9 mouse cellular contexts compared by ENCODE assay signal in genomic region chr1:59434071-59434470, GRCm38 (mm10). TPM values are rescaled to one million over a fixed set of nuclear protein-coding genes. Genes with fewer than 3 reads are reported as not detected.
DNase-seq lines count a peak whose midpoint lies in the region; ATAC-seq lines count a peak whose summit lies in the region.
"Had no signal": no experiment of that assay in that cellular context is flagged by ENCODE, and none has a peak within 500 bp of the region (broad histone marks: within the 10 kb centered on the region; RNA-seq: fewer than 3 reads in every experiment).

No protein-coding gene starts in this region.

- WGBS in midbrain, embryonic 15.5 days = 52% methylated on average over 3 of the region's 3 CpGs

- intact Hi-C loops in left cerebral cortex, postnatal 4 days (cut with DNase I) = no loop called here
- intact Hi-C loops in left cerebral cortex, postnatal 36 days (cut with DNase I) = no loop called here
- intact Hi-C loops in heart, postnatal 36 days (cut with DNase I) = no loop called here
- intact Hi-C loops in left cerebral cortex, postnatal 10 days (cut with DNase I) = no loop called here

- no peak for ATAC-seq in midbrain, embryonic 15.5 days (replicated peaks)

- no peak overlapping the region for H3K4me2 ChIP-seq in midbrain, embryonic 15.5 days

- H3K27ac ChIP-seq in midbrain, embryonic 15.5 days = no peak overlapping the region
- H3K27ac ChIP-seq: macrophage had no signal

- H3K36me3 ChIP-seq in midbrain, embryonic 15.5 days (replicated peaks) = no peaks in the 10 kb centered on the region

- no peak overlapping the region for H3K9ac ChIP-seq in midbrain, embryonic 15.5 days

- peaks cover 7% of the 10 kb centered on the region for H3K4me1 ChIP-seq in midbrain, embryonic 15.5 days

- no peaks in the 10 kb centered on the region for H3K27me3 ChIP-seq in midbrain, embryonic 15.5 days (replicated peaks)

- peak; percentile 85 for DNase-seq in left cerebral cortex, postnatal 4 days
- no peak for DNase-seq in left cerebral cortex, postnatal 36 days (ENCODE audit: low spot score in 2 of 2)
- DNase-seq in cerebellum, adult 9-11 months = peak; percentile 89
- DNase-seq in heart, postnatal 36 days = peak; percentile 63 to 65
- peak; percentile 42 to 75 for DNase-seq in lung, postnatal 4 days
- no peak for DNase-seq in spleen, postnatal 4 days (ENCODE audit: low spot score in 2 of 2)
- no peak for DNase-seq in left cerebral cortex, postnatal 10 days (ENCODE audit: extremely low spot score in 1 of 2, low spot score in 2 of 2)

- no peaks in the 10 kb centered on the region for H3K9me3 ChIP-seq in midbrain, embryonic 15.5 days

- H3K4me3 ChIP-seq in midbrain, embryonic 15.5 days = no peak overlapping the region

RNA-seq across cellular contexts. Expression of gene Fzd7, which starts 48.2 kb away (rescaled TPM):
- 1 to 10 TPM; 6.9 to 7.4 TPM for total RNA-seq in left cerebral cortex, postnatal 4 days (2021)
- total RNA-seq in left cerebral cortex, postnatal 36 days (2021) = 1 to 10 TPM; 5.5 to 6.4 TPM
- total RNA-seq in heart, postnatal 36 days (2021) = 1 to 10 TPM; 6.6 to 7.8 TPM
- 3.0 and 3.3 TPM in 2 replicates for polyA plus RNA-seq in midbrain, embryonic 15.5 days (2015; fragmentation: Nextera tagmentation; extraction: Ambion mirVana)
- total RNA-seq in left cerebral cortex, postnatal 10 days (2021) = 1 to 10 TPM; 5.4 to 6.1 TPM

Comparison
In these comparisons a context has a peak if more than half of its experiments do, and no peak if none do; other contexts are left out.
1. DNase-seq: peak in left cerebral cortex, postnatal 4 days (single experiment), cerebellum, adult 9-11 months (single experiment), heart, postnatal 36 days (2 of 2) and lung, postnatal 4 days (2 of 2); none in left cerebral cortex, postnatal 36 days (0 of 2), spleen, postnatal 4 days (0 of 2) and left cerebral cortex, postnatal 10 days (0 of 2).